Mouse (Mus musculus) T-helper 17 cell (primary cell): ENCODE measurements at regions not wholly inside any gene's neighbourhood (a gene's known extent, or its start where the extent isn't known, plus 50 kb on each side); places are given as distances from the start of the nearest gene placed in this dataset.

Experiments used
- in situ Hi-C, 2 experiments: fragments of 300-600 bp; cut with MboI, MseI; formaldehyde crosslinking; loops; 1 replicate in 1 of 2; 2 replicates in 1 of 2; pipeline ENCODE4 v1.15.1; 2025; ENCODE audit warnings: high pct_unique_total_duplicates in 2 of 2

DNA sequence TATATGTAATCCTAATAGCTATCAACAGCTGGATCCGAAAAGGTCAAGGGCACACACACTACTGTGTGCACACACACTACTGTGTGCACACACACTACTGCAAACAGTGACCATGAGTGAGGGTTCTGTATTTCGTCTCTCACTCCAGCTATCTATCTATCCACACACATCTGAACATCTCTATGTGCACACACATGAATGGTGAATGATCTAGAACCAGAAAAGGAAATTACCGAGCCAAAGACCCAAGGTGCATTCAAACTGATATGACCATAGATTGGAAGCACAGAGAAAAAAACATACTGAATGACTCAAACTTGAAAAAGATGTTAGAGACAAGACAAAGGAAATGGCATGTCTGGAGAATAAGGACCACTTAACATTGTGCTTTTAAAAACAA lies 166.8 kb upstream of the Map3k1 start:
- in situ Hi-C loops = loop anchor here in 1 of 2 experiments (5.0 kb wide), 1 partner anchor 92 kb away; no protein-coding TSS in a partner anchor

DNA sequence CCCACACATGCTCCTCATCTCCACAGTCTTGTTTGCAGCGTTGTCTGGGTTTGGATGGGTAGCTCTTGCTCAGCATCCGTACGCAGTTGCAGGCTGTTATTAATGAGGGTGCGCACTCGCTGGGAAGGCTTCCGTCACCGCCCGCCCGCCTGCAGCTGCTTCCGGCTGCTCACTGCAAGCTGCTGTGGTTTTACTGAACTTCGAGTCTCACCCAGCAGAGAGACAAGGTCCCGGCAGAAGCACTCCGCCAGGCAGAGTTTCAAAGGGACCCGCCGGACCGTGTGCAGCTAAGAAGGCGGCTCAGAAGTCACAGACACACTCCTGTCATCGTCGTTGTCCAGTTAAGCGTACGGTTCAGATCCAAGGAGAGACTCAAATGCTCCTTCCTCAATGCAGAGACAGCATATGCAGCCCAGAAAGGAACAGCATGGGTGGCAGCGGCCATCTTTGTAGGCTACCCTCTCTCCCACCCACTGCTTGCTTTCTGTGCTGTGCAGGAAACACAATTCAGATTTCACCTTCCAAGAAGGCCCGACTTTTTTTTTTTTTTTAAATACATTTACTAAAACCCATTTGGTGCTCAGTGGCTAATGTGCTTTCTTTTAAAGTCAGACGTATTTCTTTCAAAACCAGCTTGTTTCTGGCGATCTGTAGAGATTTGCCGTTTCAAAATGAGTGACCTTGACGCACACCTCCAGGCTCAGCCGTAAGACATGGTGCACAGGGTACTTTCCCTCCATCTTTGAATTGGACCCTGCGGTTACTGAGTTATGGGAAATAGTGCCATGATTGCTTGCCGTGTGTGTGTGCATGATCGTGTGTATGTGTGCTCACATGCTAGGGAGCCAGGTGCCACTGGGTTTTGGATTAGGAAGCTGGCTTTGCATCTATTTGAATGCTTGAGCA lies 169.2 kb upstream of the Map3k1 start:
- in situ Hi-C loops = loop anchor here in 1 of 2 experiments (5.0 kb wide), 1 partner anchor 89 kb away; no protein-coding TSS in a partner anchor

DNA sequence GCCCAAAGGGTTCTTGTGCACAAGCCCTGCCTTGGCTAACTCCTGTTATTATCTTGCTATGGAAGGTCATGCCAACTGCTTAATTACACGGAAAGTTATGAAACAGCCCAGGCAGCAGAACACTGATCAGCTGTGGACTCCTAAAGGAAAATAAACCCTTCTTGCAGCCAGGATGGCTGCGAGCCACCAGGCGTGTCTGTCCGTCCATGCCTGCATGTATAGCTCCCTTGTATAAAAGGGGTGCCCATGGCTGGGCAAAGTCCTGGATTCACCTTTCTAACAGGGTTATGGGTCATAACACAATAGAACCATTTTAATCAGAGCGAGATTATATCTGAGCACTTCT lies 169.9 kb upstream of the Map3k1 start:
- in situ Hi-C loops = loop anchor here in 1 of 2 experiments (5.0 kb wide), 1 partner anchor 89 kb away; no protein-coding TSS in a partner anchor

DNA sequence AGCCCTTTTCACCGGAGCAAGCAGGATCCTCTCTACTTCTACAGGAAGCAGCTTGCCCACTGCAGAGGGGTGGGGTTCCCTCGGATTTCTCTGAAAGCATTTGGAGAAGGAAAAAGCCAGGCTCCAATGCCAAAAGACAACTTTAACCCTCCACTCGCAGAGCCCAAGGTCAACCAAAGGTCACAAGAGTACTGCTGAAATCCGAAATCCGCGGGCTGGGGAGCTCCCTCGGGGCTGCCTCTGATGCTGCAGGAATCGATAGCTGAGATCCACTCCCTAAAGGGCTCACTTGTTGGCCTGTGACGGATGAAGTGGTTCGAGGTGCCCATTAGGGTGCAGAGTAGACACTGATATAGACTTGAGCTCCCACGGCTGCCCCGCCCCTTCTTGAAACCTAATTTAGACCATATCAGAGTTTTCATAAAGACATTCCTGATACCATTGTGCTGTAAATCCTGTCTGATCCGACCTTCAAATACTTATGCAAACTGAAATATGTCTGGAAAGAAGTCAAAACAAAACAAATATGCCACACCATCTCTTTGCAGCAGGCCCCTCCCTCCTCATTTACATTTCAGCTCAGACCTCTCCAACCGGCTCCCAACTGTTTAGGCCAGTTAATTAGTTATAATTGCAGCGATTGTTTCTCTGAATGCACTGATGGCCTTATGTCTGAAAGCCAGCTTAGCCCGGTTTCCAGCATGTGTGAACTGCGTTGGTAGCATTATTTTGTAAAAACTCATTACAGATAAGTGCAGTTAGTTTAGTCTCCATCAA lies 170.8 kb upstream of the Map3k1 start:
- in situ Hi-C loops = loop anchor here in 1 of 2 experiments (5.0 kb wide), 1 partner anchor 88 kb away; no protein-coding TSS in a partner anchor

DNA sequence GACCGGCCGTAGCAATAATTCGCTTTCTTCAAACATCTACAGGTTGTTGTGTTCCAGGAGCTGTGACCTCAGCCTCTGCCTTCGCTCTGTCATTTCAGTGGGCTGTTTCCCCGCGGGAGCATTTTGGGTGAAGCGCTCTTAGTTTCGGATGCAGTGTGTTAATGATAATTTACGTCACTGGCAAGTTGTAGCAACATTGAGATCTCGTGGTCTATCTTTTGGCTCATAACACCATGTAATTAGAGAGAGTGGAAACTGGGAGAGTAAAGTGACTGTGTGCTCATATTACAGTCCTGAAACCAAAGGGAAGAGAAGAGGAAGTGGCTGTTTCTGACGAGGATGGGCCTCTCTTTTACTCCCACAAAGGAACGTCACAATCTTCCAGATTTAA lies 171.4 kb upstream of the Map3k1 start:
- in situ Hi-C loops = no loop called here

DNA sequence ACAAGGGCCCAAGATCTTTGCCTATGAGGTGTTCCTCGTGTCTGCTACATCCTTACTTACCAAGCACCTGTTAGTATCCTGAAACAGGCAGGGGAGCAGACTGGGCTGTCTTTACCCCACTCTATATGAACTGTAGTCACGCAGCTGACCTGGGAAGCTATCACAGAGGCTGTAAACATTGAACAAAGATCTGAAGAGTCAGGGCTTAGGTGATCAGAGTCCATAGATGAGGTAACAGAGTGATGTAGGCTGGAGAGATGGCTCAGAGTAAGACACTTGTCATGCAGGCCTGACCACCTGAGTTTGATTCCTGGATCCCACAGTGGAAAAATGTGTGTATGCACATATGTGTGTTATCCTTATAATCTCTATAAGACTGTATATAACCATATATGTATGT lies 172.3 kb upstream of the Map3k1 start:
- in situ Hi-C loops = no loop called here

DNA sequence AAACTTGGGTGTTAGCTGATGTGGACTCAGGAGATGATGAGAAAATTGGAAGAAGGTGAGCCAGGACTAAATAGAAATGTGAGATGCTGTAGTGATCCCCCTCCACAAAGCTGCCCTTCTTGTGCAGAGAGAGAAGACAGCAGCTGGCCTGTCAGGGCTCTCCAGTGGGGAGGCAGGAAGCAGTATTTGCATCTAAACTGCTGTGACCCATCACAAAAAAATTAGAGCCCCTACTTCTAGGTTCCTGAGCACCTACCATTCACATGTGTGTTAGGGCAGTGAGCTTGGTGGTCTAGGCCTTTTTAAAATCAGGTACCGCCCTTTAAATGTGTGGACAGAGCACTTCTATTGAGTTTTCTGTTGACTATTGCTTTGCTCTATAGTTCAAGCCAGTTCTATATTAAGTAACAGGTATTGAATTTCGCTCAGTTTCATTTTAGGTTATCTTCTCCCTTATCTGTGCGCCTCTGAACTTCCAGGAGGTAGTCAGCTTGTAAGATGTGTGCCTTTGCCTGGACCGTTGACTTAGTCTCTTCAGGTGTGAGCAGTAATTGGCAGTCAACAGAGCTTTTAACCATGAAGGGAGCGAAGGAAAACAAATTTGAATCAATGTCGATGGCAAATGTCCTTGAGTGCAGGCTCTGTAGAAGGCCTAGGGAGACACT lies 174.1 kb upstream of the Map3k1 start:
- in situ Hi-C loops = no loop called here

DNA sequence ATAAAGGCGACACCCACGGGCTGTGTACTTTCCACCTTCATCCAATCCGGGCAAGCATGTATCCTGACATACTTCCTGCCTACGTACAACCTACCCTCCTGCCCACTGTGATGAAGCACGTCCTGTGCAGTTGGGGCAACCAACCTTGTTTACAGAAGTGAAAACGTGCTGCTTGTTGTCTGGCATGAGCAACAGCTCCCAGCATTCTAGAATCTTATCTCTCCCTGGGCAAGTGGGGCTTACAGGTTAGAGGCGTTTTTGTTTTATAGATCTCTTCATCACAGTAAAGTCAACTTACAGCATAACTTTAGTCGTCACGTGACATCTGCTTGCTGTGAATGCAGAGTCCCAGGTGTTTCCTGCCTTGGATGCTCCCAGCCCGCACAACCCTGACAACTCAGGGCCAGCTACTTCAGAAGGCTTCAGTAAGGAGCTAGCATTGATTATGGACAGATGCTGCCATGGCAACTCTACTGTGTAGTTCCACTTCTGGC lies 175.3 kb upstream of the Map3k1 start:
- in situ Hi-C loops = no loop called here

DNA sequence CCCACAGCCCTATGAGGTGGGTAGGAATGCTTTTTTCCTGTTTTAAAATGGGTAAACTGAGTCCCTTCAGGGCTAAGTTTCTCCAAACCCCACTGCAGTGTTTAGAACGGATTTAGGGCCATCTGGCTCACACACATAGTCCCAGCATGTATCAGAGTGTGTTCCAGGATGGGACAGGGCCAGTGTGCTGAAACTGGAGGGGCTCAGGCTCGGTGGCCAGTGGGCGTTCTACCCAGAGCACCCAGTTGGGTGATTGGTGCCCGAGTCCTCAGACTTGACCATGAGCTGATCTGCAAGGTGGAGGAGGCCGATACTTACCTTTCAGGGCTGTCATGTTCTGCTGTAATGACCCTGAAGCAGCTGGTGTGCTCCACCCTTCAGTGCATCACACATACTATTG lies 176.6 kb upstream of the Map3k1 start:
- in situ Hi-C loops = no loop called here

DNA sequence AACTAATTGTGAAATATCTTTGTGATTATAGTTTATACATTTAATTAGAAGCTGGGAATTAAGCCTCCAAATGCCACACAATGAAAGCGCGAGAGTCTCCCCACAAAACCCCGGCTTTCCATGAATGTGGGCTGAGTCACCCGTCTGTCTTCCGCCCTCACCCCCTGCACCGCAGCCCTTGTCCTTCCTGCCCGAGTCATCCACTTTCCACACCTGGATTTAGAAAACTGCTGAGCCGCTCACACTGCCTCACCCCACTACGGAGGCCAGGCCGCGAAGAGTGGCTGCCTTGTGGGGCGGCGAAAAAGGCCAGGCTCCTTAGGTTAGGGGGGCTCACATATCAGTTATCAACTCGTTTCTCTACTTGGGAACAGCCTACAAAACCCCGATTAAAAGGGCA lies 177.9 kb upstream of the Map3k1 start:
- in situ Hi-C loops = no loop called here

DNA sequence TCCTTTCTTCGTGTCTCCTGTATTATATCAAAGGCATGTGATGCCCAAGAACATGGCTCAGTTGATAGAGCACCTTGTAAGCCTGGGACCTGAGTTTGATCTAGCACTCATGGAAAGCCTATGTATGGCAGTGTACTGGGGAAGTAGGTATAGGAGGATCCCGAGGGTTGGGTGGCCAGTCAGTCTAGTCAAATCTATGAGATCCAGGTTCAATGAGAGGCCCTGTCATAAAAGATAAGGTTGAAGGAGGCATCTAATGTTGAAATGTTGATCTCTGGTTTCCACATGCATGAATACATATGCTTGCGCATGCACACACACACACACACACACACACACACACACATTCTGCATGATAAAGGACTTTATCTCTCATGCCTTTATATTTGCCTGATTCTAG lies 178.6 kb upstream of the Map3k1 start:
- in situ Hi-C loops = no loop called here

DNA sequence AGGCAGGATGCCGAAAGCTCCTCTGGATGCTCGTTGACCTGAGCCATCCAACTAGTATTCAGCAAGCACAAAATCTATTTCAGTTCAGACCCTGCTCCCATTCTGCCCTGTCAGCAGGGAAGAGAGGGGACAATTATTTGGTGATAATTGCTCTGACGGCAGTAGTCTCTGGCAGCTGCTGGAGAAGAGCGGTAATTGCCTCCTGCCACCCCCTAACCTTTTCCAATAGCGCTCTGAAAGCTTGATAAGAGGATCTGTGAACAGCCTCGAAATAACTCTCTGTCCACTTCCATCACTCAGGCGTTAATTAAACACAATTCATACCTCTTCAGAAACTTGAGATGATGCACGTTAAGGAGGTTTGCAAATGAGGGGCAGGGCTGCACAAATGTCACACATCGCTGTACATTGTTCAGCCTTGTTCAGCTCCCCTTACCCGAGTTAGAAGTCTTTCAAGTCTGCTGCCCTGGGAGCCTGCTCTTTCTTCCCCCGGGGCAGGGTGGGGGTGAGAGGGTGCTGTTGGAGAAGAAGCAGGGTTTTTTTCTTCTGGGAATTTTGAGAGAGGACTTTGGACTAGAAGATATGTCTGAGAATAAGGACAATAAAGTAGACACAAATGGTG lies 182.2 kb upstream of the Map3k1 start:
- in situ Hi-C loops = no loop called here

DNA sequence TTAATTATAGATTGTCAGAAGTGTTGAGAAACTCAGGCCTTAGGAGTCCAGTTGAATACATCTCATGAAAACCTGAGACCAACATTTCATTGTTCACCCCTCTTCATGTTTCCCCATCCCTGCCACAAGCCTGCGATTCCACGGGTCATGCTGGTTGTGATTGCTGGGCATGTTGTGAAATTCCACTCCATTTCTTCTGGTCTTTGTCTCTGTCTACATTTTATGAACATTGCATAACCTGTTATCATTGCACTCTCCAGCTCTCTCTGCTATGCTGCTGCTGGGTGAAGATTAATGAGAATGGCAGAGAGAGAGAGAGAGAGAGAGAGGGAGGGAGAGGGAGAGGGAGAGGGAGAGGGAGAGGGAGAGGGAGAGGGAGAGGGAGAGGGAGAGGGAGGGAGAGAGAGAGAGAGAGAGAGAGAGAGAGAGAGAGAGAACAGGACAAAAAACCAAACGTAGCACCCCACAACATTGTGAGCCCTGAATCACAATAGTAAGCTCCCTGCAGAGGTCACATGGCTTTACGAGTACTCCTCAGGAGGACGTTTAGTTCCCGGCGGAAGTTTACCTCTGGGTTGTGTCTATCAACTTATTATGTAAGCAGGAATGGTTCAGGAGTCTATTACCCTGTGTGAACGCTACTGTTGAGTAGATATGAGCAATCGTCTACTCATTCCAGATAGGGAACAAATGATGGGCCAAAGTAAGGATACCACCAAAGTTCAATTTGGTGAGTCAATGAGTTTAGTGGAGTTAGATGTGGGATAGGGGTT lies 183.5 kb upstream of the Map3k1 start:
- in situ Hi-C loops = no loop called here

DNA sequence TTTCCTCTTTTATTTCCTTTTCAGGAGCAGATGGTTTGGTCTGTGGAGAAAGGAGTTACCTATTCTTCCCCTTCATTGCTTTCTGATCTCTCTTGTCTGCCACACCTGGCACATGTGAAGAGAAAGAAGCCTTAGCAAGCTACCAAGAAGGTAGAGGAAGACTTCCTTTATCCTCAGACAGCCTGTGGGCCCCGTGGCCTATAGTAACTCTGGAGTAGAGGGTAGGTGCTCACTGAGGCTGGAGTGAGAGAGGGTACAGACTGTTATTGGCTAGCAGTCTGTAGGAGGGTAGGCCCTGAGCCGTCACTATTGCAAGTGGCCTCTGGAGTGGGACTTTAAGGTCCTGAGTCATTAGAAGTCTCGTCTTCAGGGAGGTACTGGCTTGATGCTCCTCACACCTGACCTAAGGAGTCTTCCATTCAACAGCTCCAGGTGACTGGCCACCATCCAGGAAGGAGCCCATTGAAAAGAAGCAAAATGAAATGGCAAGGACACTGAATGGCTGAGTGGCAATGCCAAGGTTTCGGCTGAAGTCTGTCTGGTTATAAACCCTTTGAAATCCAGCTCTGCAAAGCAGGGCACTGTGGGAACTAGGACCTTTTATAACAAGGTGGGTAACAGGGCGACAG lies 186.2 kb upstream of the Map3k1 start:
- in situ Hi-C loops = loop anchor here in 1 of 2 experiments (5.0 kb wide), 1 partner anchor 208 kb away; no protein-coding TSS in a partner anchor

DNA sequence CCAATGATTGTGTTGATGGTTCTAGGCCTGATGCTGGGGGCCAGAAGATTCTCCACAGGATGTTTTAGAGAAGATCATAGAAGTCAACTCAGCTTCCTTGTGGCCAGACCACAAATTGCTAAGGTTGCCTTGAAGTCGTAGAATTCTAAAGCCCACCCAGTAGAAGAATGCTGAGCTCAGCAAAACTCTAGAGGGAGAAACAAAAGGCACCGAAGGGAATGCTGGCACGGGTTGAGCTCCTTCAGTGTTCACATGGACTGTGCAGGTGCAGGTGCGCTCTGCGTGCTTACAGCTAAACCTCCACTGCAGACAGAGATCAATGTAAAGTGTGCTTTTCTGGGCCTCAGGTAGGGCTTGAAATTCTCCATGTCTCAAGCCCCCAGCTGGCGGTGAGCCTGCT lies 186.9 kb upstream of the Map3k1 start:
- in situ Hi-C loops = loop anchor here in 1 of 2 experiments (5.0 kb wide), 1 partner anchor 208 kb away; no protein-coding TSS in a partner anchor

DNA sequence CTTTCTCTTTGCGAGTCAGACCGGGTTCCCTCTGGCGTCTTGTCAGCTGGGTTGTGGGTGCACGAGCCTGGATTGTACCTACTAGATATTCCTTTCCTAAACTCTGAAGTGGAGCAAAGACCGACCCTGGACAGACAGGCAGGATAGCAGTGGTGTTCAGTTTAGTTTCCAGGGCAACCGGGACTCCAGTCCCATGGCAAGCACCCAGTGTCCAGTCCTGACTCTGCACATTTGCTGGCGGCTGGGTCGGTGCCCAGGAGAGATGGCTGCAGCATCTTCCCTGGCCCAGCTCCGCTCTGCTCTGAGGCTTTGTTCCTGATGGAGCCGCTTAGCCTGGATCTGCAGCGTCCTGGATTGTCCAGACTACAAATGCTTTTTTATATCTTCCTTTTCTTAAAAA lies 188.1 kb upstream of the Map3k1 start:
- in situ Hi-C loops = loop anchor here in 1 of 2 experiments (5.0 kb wide), 1 partner anchor 210 kb away; no protein-coding TSS in a partner anchor

DNA sequence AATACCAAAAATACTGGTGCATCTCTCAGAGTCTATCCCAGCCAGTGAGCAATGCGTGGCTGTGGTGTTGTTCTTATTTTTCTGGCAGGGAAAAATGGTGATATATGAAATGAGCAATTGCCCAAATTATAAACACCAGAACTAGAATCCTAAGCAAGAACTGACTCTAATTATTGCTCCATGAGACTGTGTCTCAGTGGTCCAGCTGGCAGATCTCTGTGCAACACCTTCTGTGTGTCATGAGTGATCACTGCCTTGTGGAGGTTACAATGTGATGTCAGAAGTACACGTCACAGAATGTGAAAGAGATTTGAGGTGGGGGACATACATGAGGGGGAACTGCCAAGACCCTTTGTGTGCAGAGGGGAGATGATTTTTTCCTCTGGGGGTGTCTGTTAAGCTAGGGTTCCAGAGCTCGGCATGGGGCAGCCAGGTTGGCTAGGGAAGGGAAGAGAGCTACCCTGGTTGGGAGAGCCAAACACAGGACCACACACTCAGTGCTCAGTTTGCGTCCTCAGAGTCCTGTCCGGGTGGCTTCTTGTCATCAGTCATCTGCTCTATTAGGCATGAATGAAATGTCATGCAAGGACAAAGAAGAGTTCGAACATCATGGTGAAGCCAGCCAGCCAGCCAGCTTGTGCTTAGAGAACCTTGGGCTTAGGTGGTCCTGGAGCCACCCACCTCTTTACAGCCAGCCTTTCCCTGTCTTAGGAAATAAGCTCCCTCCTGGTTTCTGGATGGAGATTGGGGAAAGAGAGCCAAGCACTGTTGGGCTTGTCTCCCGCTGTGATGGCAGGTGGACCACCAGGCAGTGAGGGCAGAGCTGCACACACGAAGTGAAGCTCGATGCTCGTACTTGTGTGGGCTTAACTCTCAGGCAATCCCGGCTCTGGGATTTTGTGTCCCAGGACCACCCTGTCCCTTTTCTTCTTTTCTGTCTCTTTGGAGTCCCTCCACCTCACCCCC lies 189.5 kb upstream of the Map3k1 start:
- in situ Hi-C loops = loop anchor here in 1 of 2 experiments (5.0 kb wide), 1 partner anchor 211 kb away; no protein-coding TSS in a partner anchor

DNA sequence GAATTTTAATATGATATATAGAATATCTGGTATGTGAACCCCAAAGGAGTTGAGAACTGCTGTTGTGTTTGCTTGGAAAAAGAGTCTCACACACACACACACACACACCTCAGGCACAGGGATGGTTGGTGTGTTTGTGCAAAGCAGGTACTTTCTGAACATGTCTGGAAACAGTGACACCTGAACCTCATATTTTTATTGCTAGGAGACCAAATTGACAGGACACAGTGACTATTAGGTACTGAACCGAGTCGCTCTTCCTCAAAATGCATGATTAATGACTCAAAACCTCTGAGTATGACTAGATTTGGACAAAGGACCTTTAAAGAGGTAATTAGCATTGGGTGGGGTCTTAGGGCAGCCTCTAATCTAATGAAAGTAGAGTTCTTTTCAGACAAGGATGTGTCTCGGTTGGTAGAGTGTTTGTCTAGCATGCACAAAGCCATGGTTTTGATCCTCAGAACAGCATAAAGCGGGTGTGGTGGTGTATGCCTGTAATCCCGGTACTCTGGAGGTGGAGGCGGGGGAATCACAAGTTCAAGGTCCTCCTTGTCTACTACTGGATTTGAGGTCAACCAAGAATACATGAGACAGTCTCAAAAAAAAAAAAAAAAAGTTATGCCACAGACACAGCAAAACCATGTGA lies 191.0 kb upstream of the Map3k1 start:
- in situ Hi-C loops = loop anchor here in 1 of 2 experiments (5.0 kb wide), 1 partner anchor 212 kb away; no protein-coding TSS in a partner anchor
